Mouse (Mus musculus) limb, embryonic 14.5 days (tissue): Measurements from ENCODE around the gene Ngly1. TPM values are rescaled to one million over a fixed set of nuclear protein-coding genes. Genes with fewer than 3 reads are reported as not detected.

Source experiments
- ATAC-seq: fragments of 200-750 bp; cut with Nextera tagmentation; 2 replicates; pipeline ENCODE4 v1.8.0; 2017; ENCODE audit warnings: low read depth, moderate number of reproducible peaks, moderate TSS enrichment; ENCODE audit not compliant: low FRiP score
- DNase-seq: peaks from one replicate; pipeline ENCODE4 v3.0.0-alpha.2; 2015; ENCODE audit warnings: low spot score
- H3K27ac ChIP-seq: fragments of 300-500 bp; sonication (generic); replicated peaks from 2 replicates; pipeline ENCODE4 v1.5.1; 2014; ENCODE audit warnings: low read depth, mild to moderate bottlenecking, low read length, moderate library complexity, mixed read lengths
- H3K27me3 ChIP-seq: fragments of 300-500 bp; sonication (generic); 2 replicates; pipeline ENCODE4 v1.6.1; 2014; ENCODE audit warnings: low read length, mixed read lengths; ENCODE audit not compliant: control insufficient read depth, insufficient read depth
- H3K36me3 ChIP-seq: fragments of 300-500 bp; sonication (generic); 2 replicates; pipeline ENCODE4 v1.6.1; 2014; ENCODE audit warnings: mild to moderate bottlenecking, low read length, moderate library complexity, mixed read lengths; ENCODE audit not compliant: control insufficient read depth, insufficient read depth
- H3K4me1 ChIP-seq: fragments of 300-500 bp; sonication (generic); 2 replicates; pipeline ENCODE4 v1.6.1; 2014; ENCODE audit warnings: antibody characterized with exemption, low read length, mixed read lengths; ENCODE audit not compliant: control insufficient read depth, insufficient read depth
- H3K4me2 ChIP-seq: fragments of 300-500 bp; sonication (generic); replicated peaks from 2 replicates; pipeline ENCODE4 v1.6.1; 2014; ENCODE audit warnings: low read depth, mild to moderate bottlenecking, low read length, moderate library complexity; ENCODE audit not compliant: severe bottlenecking
- H3K4me3 ChIP-seq: fragments of 300-500 bp; sonication (generic); replicated peaks from 2 replicates; pipeline ENCODE4 v1.5.1; 2014; ENCODE audit warnings: low read length
- H3K9ac ChIP-seq: fragments of 300-500 bp; sonication (generic); 2 replicates; pipeline ENCODE4 v1.6.1; 2014; ENCODE audit warnings: mild to moderate bottlenecking, low read depth, low read length, moderate library complexity; ENCODE audit not compliant: severe bottlenecking
- H3K9me3 ChIP-seq: fragments of 300-500 bp; sonication (generic); 2 replicates; pipeline ENCODE4 v1.6.1; 2016; ENCODE audit warnings: low read length; ENCODE audit not compliant: control insufficient read depth
- POLR2A ChIP-seq: fragments of 200-500 bp; IDR thresholded peaks from 2 replicates; pipeline ENCODE4 v1.8.0; 2012; ENCODE audit warnings: inconsistent platforms, mild to moderate bottlenecking, moderate library complexity, borderline replicate concordance; ENCODE audit not compliant: insufficient read depth, insufficient read length; ENCODE audit errors: extremely low read depth
- WGBS: fragments of 180-500 bp; shearing (Covaris S2); extraction: QIAGEN DNeasy Blood & Tissue Kit; methylation state at CpG from one replicate; pipeline ENCODE4 v1.1.7; 2014; 5-methylcytosine and 5-hydroxymethylcytosine counted together
- polyA plus RNA-seq, 2 experiments: library from polyadenylated mRNA; depleted of rRNA in 1 of 2; stranded (reverse) in 1 of 2; unstranded in 1 of 2; fragments of >200 nt; fragmentation: Nextera tagmentation in 1 of 2; extraction: Ambion mirVana in 1 of 2; gene quantifications; 2 replicates each; pipeline versions ENCODE4 v1.2.1 to v1.2.3; 2012 to 2014

The Ngly1 gene
- polyA plus RNA-seq, 2 experiments, result 22.1 to 45.3 TPM

DNA sequence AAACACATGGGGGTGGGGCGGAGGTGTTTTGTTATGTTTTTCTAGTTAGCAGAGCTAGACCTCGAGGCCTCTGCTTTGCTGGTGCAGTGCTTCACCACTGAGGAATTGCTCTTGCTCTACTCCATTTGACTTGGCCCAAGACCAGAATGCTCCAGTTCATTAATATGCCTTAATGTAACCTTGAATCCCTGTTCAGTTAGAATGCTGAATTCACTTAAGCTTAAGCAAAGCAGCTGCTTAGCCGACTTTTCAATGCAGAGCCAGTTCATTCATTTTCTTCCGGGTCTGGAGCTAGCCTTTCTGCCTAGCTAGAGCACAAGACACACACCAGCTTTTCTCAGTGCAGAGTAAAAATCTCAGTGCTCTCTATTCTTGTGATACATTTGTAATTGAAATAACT, 30.1 kb downstream of the Ngly1 start:
- H3K36me3 ChIP-seq, result peaks cover 14% of the 10 kb centered on the region
- H3K27ac ChIP-seq, result no peak overlapping the region
- no peaks in the 10 kb centered on the region for H3K4me1 ChIP-seq
- TF ChIP-seq POLR2A, result no peak
- WGBS, result 69% methylated on average over 4 of the region's 4 CpGs
- H3K4me2 ChIP-seq, result no peak overlapping the region
- ATAC-seq (no peak), DNase-seq (no peak)
- no peak overlapping the region for H3K9ac ChIP-seq
- no peaks in the 10 kb centered on the region for H3K27me3 ChIP-seq
- H3K4me3 ChIP-seq, result no peak overlapping the region
- no peaks in the 10 kb centered on the region for H3K9me3 ChIP-seq

GRCm38 (mm10) chr14:16283966-16284365, 34.9 kb downstream of the Ngly1 start:
- Histone ChIP-seq H3K4me3 (no peak overlapping the region), H3K27ac (no peak overlapping the region), H3K27me3 (no peaks in the 10 kb centered on the region), H3K9me3 (no peaks in the 10 kb centered on the region), H3K4me2 (no peak overlapping the region), H3K9ac (no peak overlapping the region), H3K4me1 (no peaks in the 10 kb centered on the region), H3K36me3 (peaks cover 16% of the 10 kb centered on the region)
- WGBS, result 34% methylated on average over 4 of the region's 4 CpGs
- TF ChIP-seq POLR2A, result no peak
- no peak for ATAC-seq
- DNase-seq, result no peak

GRCm38 (mm10) chr14:16292371-16292770, 43.3 kb downstream of the Ngly1 start:
- H3K4me1 ChIP-seq, result no peaks in the 10 kb centered on the region
- no peak overlapping the region for H3K9ac ChIP-seq
- H3K4me2 ChIP-seq, result no peak overlapping the region
- H3K36me3 ChIP-seq, result peaks cover 24% of the 10 kb centered on the region
- H3K4me3 ChIP-seq, result no peak overlapping the region
- H3K27ac ChIP-seq, result peak overlapping the region; percentile 62
- H3K9me3 ChIP-seq, result no peaks in the 10 kb centered on the region
- peak; percentile 45 for DNase-seq
- 5% methylated on average over 1 of the region's 1 CpGs for WGBS
- H3K27me3 ChIP-seq, result no peaks in the 10 kb centered on the region
- peak; percentile 50; the same call in 1 of the 2 replicates for ATAC-seq
- no peak for TF ChIP-seq POLR2A

- ATAC-seq (no peak), DNase-seq (no peak)
- Histone ChIP-seq H3K27me3 (no peaks in the 10 kb centered on the region), H3K4me2 (no peak overlapping the region), H3K9me3 (no peaks in the 10 kb centered on the region), H3K4me1 (no peaks in the 10 kb centered on the region), H3K27ac (peak overlapping the region; percentile 38; the same call in 1 of the 2 replicates), H3K36me3 (peaks cover 24% of the 10 kb centered on the region), H3K4me3 (no peak overlapping the region), H3K9ac (no peak overlapping the region)
- no peak for TF ChIP-seq POLR2A
Observed at GRCm38 (mm10) chr14:16293015-16293414, 43.9 kb downstream of the Ngly1 start.

DNA sequence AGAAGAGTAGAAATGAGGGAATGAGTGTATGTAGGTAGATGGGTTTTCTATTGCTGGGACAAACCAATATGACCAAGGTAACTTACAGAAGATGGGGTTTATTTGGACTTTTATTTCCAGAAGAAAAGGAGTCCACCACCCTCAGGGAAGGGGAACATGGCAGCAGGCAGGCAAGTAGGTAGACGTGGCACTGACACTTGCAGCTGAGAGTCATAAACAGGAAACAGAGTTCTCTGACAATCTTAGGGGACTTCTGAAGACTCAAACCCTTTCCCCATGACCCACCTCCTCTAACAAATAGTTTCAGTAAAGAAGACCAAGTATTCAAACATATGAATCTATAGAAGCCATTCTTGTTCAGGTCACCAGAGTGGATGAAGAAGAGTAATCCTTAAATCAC, 44.8 kb downstream of the Ngly1 start:
- no peak for DNase-seq
- H3K27me3 ChIP-seq, result no peaks in the 10 kb centered on the region
- H3K4me3 ChIP-seq, result no peak overlapping the region
- H3K9ac ChIP-seq, result no peak overlapping the region
- H3K36me3 ChIP-seq, result peaks cover 23% of the 10 kb centered on the region
- no peak overlapping the region for H3K4me2 ChIP-seq
- 68% methylated on average over 1 of the region's 1 CpGs for WGBS
- H3K9me3 ChIP-seq, result no peaks in the 10 kb centered on the region
- H3K27ac ChIP-seq, result no peak overlapping the region
- no peaks in the 10 kb centered on the region for H3K4me1 ChIP-seq
- TF ChIP-seq POLR2A, result no peak
- no peak for ATAC-seq
